Mouse (Mus musculus) C2C12 (cell line): ENCODE measurements around the gene Nrp2.

Source experiments
- CEBPB ChIP-seq: IDR thresholded peaks from one replicate; pipeline ENCODE4 v1.6.1; 2011; ENCODE audit warnings: low read depth, mild to moderate bottlenecking, control low read depth, moderate library complexity
- CTCF ChIP-seq: IDR thresholded peaks from one replicate; pipeline ENCODE4 v1.5.1; 2011; ENCODE audit not compliant: control insufficient read depth, insufficient read depth, insufficient read length
- FOSL1 ChIP-seq: IDR thresholded peaks from one replicate; pipeline ENCODE4 v1.8.0; 2011; ENCODE audit warnings: mild to moderate bottlenecking, low read length; ENCODE audit not compliant: poor library complexity, insufficient read depth, severe bottlenecking
- MAX ChIP-seq: IDR thresholded peaks from one replicate; pipeline ENCODE4 v1.6.1; 2011; ENCODE audit warnings: mild to moderate bottlenecking, control low read depth
- MYOD1 ChIP-seq: IDR thresholded peaks from one replicate; pipeline ENCODE4 v1.6.1; 2011; ENCODE audit warnings: low read depth; ENCODE audit not compliant: control insufficient read depth, insufficient read length
- MYOG ChIP-seq: IDR thresholded peaks from one replicate; pipeline ENCODE4 v1.6.1; 2011; ENCODE audit not compliant: control insufficient read depth, insufficient read length; ENCODE audit errors: extremely low read depth
- USF1 ChIP-seq: IDR thresholded peaks from one replicate; pipeline ENCODE4 v1.6.1; 2011; ENCODE audit warnings: low read depth, mild to moderate bottlenecking, control low read depth, moderate library complexity

GRCm38 (mm10) chr1:62720176-62720575, 17.1 kb downstream of the Nrp2 start:
- no peak for TF ChIP-seq MAX
- TF ChIP-seq CTCF, result no peak
- no peak for TF ChIP-seq MYOD1
- no peak for TF ChIP-seq MYOG
- TF ChIP-seq FOSL1, result no peak
- peak; percentile 78 for TF ChIP-seq USF1
- no peak for TF ChIP-seq CEBPB
